ENCODE assay signal across 17 mouse cellular contexts in genomic region chr8:71516786-71517185, GRCm38 (mm10). TPM values are rescaled to one million over a fixed set of nuclear protein-coding genes. Genes with fewer than 3 reads are reported as not detected.
A peak's percentile ranks its signal among the peaks of the same experiment; 100 is the strongest.
DNase-seq lines count a peak whose midpoint lies in the region; ATAC-seq and TF ChIP-seq lines count a peak whose summit lies in the region.
"Had no signal": no experiment of that assay in that cellular context is flagged by ENCODE, and none has a peak within 500 bp of the region (broad histone marks: within the 10 kb centered on the region; RNA-seq: fewer than 3 reads in every experiment).

No protein-coding gene starts in this region.

- H3K4me2 ChIP-seq in stomach, postnatal 0 days (replicated peaks; ENCODE audit: low read depth), result no peak overlapping the region
- H3K4me2 ChIP-seq: embryonic facial prominence, embryonic 12.5 days; midbrain, embryonic 13.5 days had no signal

- H3K9me3 ChIP-seq in embryonic facial prominence, embryonic 10.5 days, result no peaks in the 10 kb centered on the region
- no peaks in the 10 kb centered on the region for H3K9me3 ChIP-seq in stomach, postnatal 0 days (ENCODE audit: control insufficient read depth, low read length)
- H3K9me3 ChIP-seq: embryonic facial prominence, embryonic 12.5 days; midbrain, embryonic 13.5 days had no signal

- H3K27ac ChIP-seq in embryonic facial prominence, embryonic 10.5 days (replicated peaks), result no peak overlapping the region; the same call in 1 of the 2 replicates
- H3K27ac ChIP-seq in stomach, postnatal 0 days (replicated peaks), result no peak overlapping the region
- H3K27ac ChIP-seq: embryonic facial prominence, embryonic 12.5 days; heart, adult 2 months; midbrain, embryonic 13.5 days had no signal

- no peak overlapping the region for H3K9ac ChIP-seq in stomach, postnatal 0 days (ENCODE audit: low read length)
- H3K9ac ChIP-seq: embryonic facial prominence, embryonic 12.5 days; midbrain, embryonic 13.5 days had no signal

- WGBS in embryonic facial prominence, embryonic 10.5 days, result 9% methylated on average over 6 of the region's 6 CpGs
- 6% methylated on average over 6 of the region's 6 CpGs for WGBS in stomach, postnatal 0 days

- H3K36me3 ChIP-seq in embryonic facial prominence, embryonic 10.5 days (replicated peaks), result no peaks in the 10 kb centered on the region
- no peaks in the 10 kb centered on the region for H3K36me3 ChIP-seq in stomach, postnatal 0 days (ENCODE audit: control insufficient read depth, insufficient read depth, low read length)
- H3K36me3 ChIP-seq: embryonic facial prominence, embryonic 12.5 days; midbrain, embryonic 13.5 days had no signal

- H3K4me3 ChIP-seq in embryonic facial prominence, embryonic 10.5 days, result no peak overlapping the region
- H3K4me3 ChIP-seq in stomach, postnatal 0 days (ENCODE audit: low read depth, low read length), result no peak overlapping the region
- H3K4me3 ChIP-seq: embryonic facial prominence, embryonic 12.5 days; heart, adult 2 months; midbrain, embryonic 13.5 days had no signal

- peaks cover 2% of the 10 kb centered on the region for H3K27me3 ChIP-seq in embryonic facial prominence, embryonic 10.5 days (replicated peaks; ENCODE audit: low read depth, poor library complexity, severe bottlenecking)
- no peaks in the 10 kb centered on the region for H3K27me3 ChIP-seq in stomach, postnatal 0 days (ENCODE audit: control insufficient read depth, insufficient read depth, low read length)
- H3K27me3 ChIP-seq: embryonic facial prominence, embryonic 12.5 days; Patski had no signal

- TF ChIP-seq CTCF in stomach, postnatal 0 days (IDR thresholded peaks at IDR 0.05; ENCODE audit: low read depth), result no peak

- TF ChIP-seq EP300 in stomach, postnatal 0 days (optimal IDR thresholded peaks at IDR 0.05), result no peak

- peaks cover 39% of the 10 kb centered on the region for H3K4me1 ChIP-seq in embryonic facial prominence, embryonic 10.5 days
- no peaks in the 10 kb centered on the region for H3K4me1 ChIP-seq in stomach, postnatal 0 days (replicated peaks; ENCODE audit: control insufficient read depth, insufficient read depth)

- ATAC-seq in stomach, postnatal 0 days (ENCODE audit: low FRiP score, low TSS enrichment), result no peak
- ATAC-seq: midbrain, embryonic 13.5 days; Patski had no signal

- peak; percentile 69 for DNase-seq in kidney, adult 9 months
- DNase-seq in kidney, adult 18-20 months, result no peak
- peak; percentile 48 for DNase-seq in embryonic facial prominence, embryonic 10.5 days (ENCODE audit: low spot score)
- DNase-seq in kidney, postnatal 10 days, result peak; percentile 45
- peak; percentile 69 for DNase-seq in lung, postnatal 36 days
- no peak for DNase-seq in stomach, postnatal 0 days (ENCODE audit: low spot score)
- no peak for DNase-seq in layer of hippocampus, postnatal 25 days (ENCODE audit: extremely low spot score in 1 of 2, low spot score in 1 of 2)
- DNase-seq: cerebellum, adult 18-20 months; heart, postnatal 10 days; layer of hippocampus, adult 9-11 months; left cerebral cortex, postnatal 4 days; thymus, adult 2 months had no signal

RNA-seq across cellular contexts. Expression of gene Plvap, which starts 5.2 kb away (rescaled TPM):
- 58.0 and 59.2 TPM in 2 replicates for polyA plus RNA-seq in embryonic facial prominence, embryonic 10.5 days (2016; fragmentation: Nextera tagmentation; extraction: Ambion mirVana)
- polyA plus RNA-seq in stomach, postnatal 0 days (2015; fragmentation: Nextera tagmentation; extraction: Ambion mirVana), result 56.3 and 60.9 TPM in 2 replicates
- total RNA-seq in layer of hippocampus, postnatal 25 days (2021), result 1 to 10 TPM; 6.1 to 6.7 TPM

RNA-seq across cellular contexts. Expression of gene Ccdc194, which starts 8.7 kb away (rescaled TPM):
- polyA plus RNA-seq in embryonic facial prominence, embryonic 10.5 days (2016; fragmentation: Nextera tagmentation; extraction: Ambion mirVana), result 0.12 and 0.26 TPM in 2 replicates
- polyA plus RNA-seq in stomach, postnatal 0 days (2015; fragmentation: Nextera tagmentation; extraction: Ambion mirVana), result 0.29 and 0.46 TPM in 2 replicates
- total RNA-seq in layer of hippocampus, postnatal 25 days (2021), result not detected
- total RNA-seq: CH12.LX; heart, adult 2 months; left cerebral cortex, postnatal 4 days had no signal

RNA-seq across cellular contexts. Expression of gene Bst2, which starts 20.5 kb away (rescaled TPM):
- polyA plus RNA-seq in embryonic facial prominence, embryonic 10.5 days (2016; fragmentation: Nextera tagmentation; extraction: Ambion mirVana), result 5.8 and 7.2 TPM in 2 replicates
- polyA plus RNA-seq in stomach, postnatal 0 days (2015; fragmentation: Nextera tagmentation; extraction: Ambion mirVana), result 32.8 and 34.2 TPM in 2 replicates
- total RNA-seq in layer of hippocampus, postnatal 25 days (2021), result 1 to 10 TPM; 3.0 to 4.1 TPM

RNA-seq across cellular contexts. Expression of gene Mvb12a, which starts 25.9 kb away (rescaled TPM):
- 76.9 and 80.7 TPM in 2 replicates for polyA plus RNA-seq in embryonic facial prominence, embryonic 10.5 days (2016; fragmentation: Nextera tagmentation; extraction: Ambion mirVana)
- polyA plus RNA-seq in stomach, postnatal 0 days (2015; fragmentation: Nextera tagmentation; extraction: Ambion mirVana), result 103 TPM in 2 replicates
- 10 to 100 TPM; 30.9 to 33.6 TPM for total RNA-seq in layer of hippocampus, postnatal 25 days (2021)

RNA-seq across cellular contexts. Expression of gene Gtpbp3, which starts 28.9 kb away (rescaled TPM):
- 24.5 and 25.3 TPM in 2 replicates for polyA plus RNA-seq in embryonic facial prominence, embryonic 10.5 days (2016; fragmentation: Nextera tagmentation; extraction: Ambion mirVana)
- 7.2 and 8.2 TPM in 2 replicates for polyA plus RNA-seq in stomach, postnatal 0 days (2015; fragmentation: Nextera tagmentation; extraction: Ambion mirVana)
- total RNA-seq in layer of hippocampus, postnatal 25 days (2021), result 10 to 100 TPM; 28.4 to 36.4 TPM

Comparison
In these comparisons a context has a peak if more than half of its experiments do, and no peak if none do; other contexts are left out.
1. DNase-seq: peak in kidney, adult 9 months (single experiment), embryonic facial prominence, embryonic 10.5 days (single experiment), kidney, postnatal 10 days (single experiment) and lung, postnatal 36 days (single experiment); none in kidney, adult 18-20 months (single experiment), stomach, postnatal 0 days (single experiment) and layer of hippocampus, postnatal 25 days (0 of 2).